Mouse (Mus musculus) cerebellum, adult 2 months (tissue): ENCODE results near the gene Rps16.

Experiments used
- CTCF ChIP-seq: fragments of 200-500 bp; IDR thresholded peaks from 2 replicates; pipeline ENCODE4 v1.5.1; 2011; ENCODE audit warnings: low read depth, mild to moderate bottlenecking, control low read depth, low read length, moderate library complexity, borderline replicate concordance; ENCODE audit not compliant: insufficient read depth
- POLR2A ChIP-seq: fragments of 200-500 bp; IDR thresholded peaks from 2 replicates; pipeline ENCODE4 v1.6.1; 2011; ENCODE audit warnings: low read length, control low read depth, borderline replicate concordance; ENCODE audit not compliant: insufficient read depth

GRCm38 (mm10) chr7:28373891-28374495 lies 23.5 kb downstream of the Rps16 start:
- TF ChIP-seq POLR2A, result no peak
- no peak for TF ChIP-seq CTCF
